Mouse (Mus musculus) 3134 (cell line): Measurements from ENCODE around the gene 1700017D01Rik.
A peak's percentile ranks its signal among the peaks of the same experiment; 100 is the strongest.
"Not testable (repeated sequence)": the region's sequence is repeated elsewhere in the genome, so short reads cannot be mapped to it uniquely, and the experiment has no call there.

Source experiments
- DNase-seq: peaks from one replicate; pipeline ENCODE4 v3.0.0-alpha.2; 2011; ENCODE audit warnings: low spot score; ENCODE audit not compliant: insufficient read length; ENCODE audit errors: extremely low read depth

1700017D01Rik gene

DNA sequence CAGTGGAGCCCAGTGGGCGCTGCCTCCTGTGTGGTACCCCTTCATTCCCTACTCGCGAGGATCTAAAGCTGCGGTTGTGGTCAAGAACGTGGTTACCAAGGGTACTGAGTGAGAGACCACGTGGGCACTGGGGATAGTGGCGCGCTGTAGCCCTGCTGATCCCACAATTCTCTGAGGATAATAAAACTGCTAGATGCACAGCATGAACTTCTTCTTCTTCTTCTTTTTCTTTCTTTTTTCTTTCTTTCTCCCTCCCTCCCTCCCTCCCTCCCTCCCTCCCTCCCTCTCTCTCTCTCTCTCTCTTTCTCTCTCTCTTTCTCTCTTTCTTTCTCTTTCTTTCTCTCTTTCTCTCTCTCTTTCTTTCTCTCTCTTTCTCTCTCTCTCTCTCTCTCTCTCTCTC is at the start of gene 1700017D01Rik:
Gene 1700017D01Rik, minus strand, starts transcription at position 101 of the 400 bp plus-strand sequence.
- not testable (repeated sequence) for DNase-seq

DNA sequence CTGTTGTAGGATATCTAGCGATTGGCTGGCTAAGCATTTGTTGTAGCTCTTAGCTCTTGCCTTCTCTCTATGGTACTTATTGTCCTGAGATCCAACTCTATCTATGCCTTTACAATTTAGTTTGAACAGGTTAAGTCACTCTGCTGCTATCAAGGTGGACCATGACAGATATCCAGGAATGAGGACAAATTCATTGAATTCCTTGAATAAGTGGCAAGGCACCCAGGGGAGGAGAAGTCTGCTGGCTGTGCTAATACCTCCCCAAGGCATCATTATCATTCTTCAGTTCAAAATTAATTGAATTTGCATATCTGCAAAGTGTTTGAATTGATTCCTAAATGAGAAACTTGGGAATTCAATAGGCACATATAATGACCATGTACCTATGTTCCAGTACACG is 46.8 kb upstream of the 1700017D01Rik start:
- no peak for DNase-seq

DNA sequence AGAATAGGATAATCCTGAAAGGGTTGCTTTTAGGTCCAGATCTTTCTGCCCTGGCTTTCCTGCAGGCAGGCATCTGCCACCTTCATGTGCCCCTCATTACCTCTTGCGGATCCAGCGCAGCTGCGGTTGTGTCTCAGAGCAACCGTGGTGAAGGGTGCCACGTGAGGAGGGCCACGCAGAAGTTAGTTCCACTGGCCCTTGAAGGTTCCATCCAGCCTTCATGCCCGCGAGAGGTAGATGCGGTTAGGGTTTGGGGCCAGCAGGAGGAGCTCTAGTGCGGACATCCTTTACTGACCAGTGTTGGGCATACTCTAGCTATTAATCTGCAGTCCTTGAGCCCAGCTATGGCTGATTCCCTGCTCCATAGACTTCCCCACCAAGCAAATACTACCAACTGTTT is 34.5 kb upstream of the 1700017D01Rik start, which contains the start of gene 1700025F22Rik:
Gene 1700025F22Rik, minus strand, starts transcription at position 149 of the 400 bp plus-strand sequence.
- DNase-seq = peak; percentile 2

DNA sequence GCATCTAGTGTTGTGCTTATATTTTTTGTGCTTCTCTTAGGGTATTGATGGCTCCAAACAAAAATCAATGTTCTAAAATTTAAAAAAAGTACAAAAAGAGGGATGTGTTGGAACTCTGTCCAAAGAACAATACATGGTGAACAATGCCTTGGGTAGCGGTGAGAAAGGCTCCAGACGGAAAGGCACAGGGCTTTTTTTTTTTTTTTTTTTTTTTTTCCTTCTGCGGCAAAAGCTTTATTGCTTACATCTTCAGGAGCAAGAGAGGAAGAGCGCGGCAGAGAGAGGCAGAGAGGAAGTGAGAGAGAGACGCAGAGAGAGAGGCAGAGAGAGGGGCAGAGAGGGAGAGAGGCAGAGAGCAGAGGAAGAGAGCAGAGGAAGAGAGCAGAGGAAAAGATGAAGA is 27.2 kb upstream of the 1700017D01Rik start:
- not testable (repeated sequence) for DNase-seq

DNA sequence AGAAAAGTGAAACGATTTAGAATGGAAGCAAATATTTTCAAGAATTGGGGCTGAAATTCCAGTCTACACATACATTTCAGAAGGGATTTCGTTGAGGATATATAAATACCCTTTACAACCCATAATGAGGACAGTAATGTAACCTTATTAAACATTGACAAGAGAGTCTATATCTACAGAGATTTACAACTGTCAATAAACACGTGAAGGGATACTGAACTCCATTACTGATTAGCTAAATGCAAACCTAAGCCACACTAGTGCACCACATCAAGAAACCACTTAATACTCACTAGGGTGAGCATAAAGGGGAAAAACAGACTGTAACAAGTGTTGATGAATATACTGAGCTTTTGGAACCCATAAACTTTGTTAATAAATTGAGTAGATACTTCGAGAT is 4.7 kb upstream of the 1700017D01Rik start:
- no peak for DNase-seq

- no peak for DNase-seq
Measured at GRCm38 (mm10) chr19:11134852-11135251, 4.2 kb upstream of the 1700017D01Rik start.

- DNase-seq = no peak
Measured at GRCm38 (mm10) chr19:11129702-11130101, 974 bp downstream of the 1700017D01Rik start.

- DNase-seq = not testable (repeated sequence)
Measured at GRCm38 (mm10) chr19:11121016-11121420, 9.7 kb downstream of the 1700017D01Rik start.

GRCm38 (mm10) chr19:11119338-11119737 is 11.3 kb downstream of the 1700017D01Rik start:
- no peak for DNase-seq

DNA sequence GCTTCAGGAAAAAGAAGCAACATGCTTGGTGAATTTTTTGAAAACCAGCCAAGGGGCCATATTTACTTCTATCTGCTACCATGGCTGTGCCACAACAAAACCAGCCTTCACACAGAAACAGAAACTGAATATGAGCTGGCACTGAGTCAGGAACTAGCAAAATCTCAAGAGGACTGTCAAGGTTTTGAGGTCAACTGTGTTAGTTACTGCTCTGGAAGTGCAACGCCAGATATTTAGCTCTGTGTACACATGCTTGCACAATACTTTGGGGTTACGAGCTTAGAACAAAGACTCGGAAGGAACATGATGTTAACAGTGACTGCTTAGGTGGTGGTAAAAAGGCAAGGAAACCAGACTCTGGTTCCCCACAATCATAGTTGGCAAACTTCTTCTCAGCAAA is 22.9 kb downstream of the 1700017D01Rik start:
- no peak for DNase-seq

- no peak for DNase-seq
Measured at GRCm38 (mm10) chr19:11101880-11102279, 28.8 kb downstream of the 1700017D01Rik start.

- DNase-seq = no peak
Measured at GRCm38 (mm10) chr19:11098401-11098800, 32.3 kb downstream of the 1700017D01Rik start.

- not testable (repeated sequence) for DNase-seq
Measured at GRCm38 (mm10) chr19:11092131-11092530, 38.5 kb downstream of the 1700017D01Rik start.

GRCm38 (mm10) chr19:11080934-11081333 is 49.7 kb downstream of the 1700017D01Rik start, which contains the start of gene Ms4a8a:
TSS of gene Ms4a8a (minus strand) at chr19:11081102.
- no peak for DNase-seq

DNA sequence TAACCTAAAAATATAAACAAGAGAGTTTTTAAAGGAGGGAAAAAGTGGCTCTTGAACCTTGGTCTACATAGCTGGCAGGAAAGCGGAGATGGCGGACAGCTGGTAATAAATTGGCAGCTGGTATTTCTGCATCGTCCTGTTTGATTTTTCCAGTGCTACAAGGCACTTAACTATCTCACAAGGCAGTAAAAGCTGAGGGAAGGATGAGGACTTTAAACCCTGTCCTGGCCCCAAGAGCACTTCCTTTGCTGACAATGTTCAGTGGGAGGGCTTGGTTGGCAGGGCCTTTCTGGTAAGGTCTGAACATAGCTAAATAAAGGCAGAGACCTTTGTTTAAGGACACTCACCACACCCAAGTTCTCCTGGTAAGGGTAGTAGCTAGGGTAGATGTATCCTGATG is 60.3 kb downstream of the 1700017D01Rik start:
- DNase-seq = no peak

DNA sequence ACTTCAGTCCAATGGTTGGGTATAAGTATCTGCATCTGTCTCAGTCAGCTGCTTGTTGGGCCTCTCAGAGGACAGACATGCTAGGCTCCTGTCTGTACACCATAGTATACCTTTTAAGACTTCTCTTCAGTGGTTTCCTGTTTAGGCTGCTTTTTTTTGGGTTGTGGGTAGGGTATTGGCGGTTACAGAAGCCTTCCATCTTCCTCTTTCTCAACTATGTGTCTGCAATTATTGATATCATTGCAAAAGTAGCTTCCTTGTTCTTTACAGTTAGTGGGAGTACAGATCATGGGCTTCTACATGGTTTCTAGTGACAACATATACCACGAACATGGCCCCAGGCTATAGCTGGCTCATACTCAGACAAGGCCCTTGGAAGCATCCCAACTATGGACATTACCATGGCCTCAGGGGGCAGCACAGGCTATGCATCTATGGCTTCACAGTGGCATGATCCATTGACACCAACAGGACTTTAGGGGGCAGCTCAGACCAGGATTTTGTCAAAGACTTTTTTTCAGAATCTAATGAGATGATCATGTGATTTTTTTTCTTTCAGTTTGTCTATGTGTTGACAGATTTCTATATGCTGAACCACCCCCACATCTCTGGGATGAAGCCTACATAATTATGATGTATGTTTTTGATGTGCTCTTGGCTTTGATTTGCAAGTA is 65.3 kb downstream of the 1700017D01Rik start:
- no peak for DNase-seq

DNA sequence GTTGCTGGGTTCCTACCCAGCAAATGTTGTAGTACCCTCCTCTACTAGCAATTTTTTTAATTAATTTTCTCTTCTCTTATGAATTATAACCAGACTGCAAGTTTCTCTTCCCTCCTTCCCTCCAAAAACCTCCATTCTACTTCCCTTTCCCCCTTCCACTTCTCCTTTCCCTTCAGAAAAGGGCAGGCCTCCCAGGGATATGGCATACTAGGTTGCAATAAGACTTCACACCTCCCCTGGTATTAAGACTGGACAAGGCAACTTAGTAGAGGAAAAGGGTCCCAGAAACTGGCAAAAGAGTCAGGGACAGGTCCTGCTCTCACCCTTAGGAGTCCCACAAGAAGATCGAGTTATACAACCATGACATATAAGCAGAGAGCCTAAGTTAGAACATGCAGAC is 69.8 kb downstream of the 1700017D01Rik start:
- no peak for DNase-seq

- DNase-seq = no peak
Measured at GRCm38 (mm10) chr19:11059967-11060366, 70.7 kb downstream of the 1700017D01Rik start.

- not testable (repeated sequence) for DNase-seq
Measured at GRCm38 (mm10) chr19:11055700-11056099, 75.0 kb downstream of the 1700017D01Rik start.

GRCm38 (mm10) chr19:11053277-11053676 is 77.4 kb downstream of the 1700017D01Rik start:
- DNase-seq = no peak

GRCm38 (mm10) chr19:11052877-11053276 is 77.8 kb downstream of the 1700017D01Rik start:
- no peak for DNase-seq

- DNase-seq = no peak
Measured at GRCm38 (mm10) chr19:11050286-11050685, 80.4 kb downstream of the 1700017D01Rik start.
